Mouse (Mus musculus) myocyte (in vitro differentiated cells): Measurements from ENCODE around the gene Epha5.

ENCODE experiments used
- MAX ChIP-seq: IDR thresholded peaks from one replicate; pipeline ENCODE4 v1.6.1; 2011; ENCODE audit warnings: low read depth, mild to moderate bottlenecking, control low read depth
- TCF12 ChIP-seq: IDR thresholded peaks from one replicate; pipeline ENCODE4 v1.6.1; 2011; ENCODE audit warnings: mild to moderate bottlenecking, control low read depth; ENCODE audit not compliant: poor library complexity, insufficient read depth, severe bottlenecking

DNA sequence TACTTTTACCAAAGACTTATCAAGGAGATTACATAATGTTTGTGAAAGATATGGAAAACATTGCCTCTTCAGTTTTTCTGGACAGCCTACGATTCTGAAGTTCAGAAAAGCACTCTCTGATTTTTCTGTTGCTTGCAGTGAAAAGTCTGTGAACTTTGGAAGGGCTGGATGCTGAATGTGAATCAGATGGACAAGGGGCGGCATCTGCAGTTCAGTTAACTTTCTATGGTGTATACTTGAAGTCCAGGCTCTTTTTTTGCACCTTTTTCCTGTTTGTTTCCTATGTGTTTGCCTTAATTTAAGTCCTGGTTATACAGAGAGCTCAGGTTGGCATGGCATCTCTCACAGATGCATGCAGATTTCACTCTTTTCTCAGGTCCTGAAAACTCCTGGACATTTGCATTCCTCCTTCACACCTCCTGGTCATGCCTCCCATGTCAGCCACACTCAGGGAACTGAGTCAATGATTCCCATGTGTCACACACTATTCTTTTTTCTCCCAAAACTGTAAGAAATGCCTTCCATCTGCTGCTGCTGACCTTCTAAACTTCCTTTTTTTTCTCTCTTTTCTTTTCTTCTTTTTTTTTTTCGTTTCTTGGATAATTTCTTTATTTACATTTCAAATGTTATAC, 81.2 kb downstream of the Epha5 start:
- TF ChIP-seq MAX (no peak), TCF12 (no peak)
